Mouse (Mus musculus) cerebellum, adult 2 months (tissue): ENCODE data around the gene Hint1.

Experiments
- CTCF ChIP-seq: fragments of 200-500 bp; IDR thresholded peaks from 2 replicates; pipeline ENCODE4 v1.5.1; 2011; ENCODE audit warnings: low read depth, mild to moderate bottlenecking, control low read depth, low read length, moderate library complexity, borderline replicate concordance; ENCODE audit not compliant: insufficient read depth
- POLR2A ChIP-seq: fragments of 200-500 bp; IDR thresholded peaks from 2 replicates; pipeline ENCODE4 v1.6.1; 2011; ENCODE audit warnings: low read length, control low read depth, borderline replicate concordance; ENCODE audit not compliant: insufficient read depth

- TF ChIP-seq CTCF (no peak), POLR2A (peak; percentile 95)
Measured at GRCm38 (mm10) chr11:54860256-54861038, 5.7 kb upstream of the Hint1 start, which contains the start of gene Lyrm7.
